Mouse (Mus musculus): ENCODE data around the gene Kremen1.

GRCm38 (mm10) chr11:5239706-5240690 is 21.4 kb downstream of the Kremen1 start:
- TF ChIP-seq CTCF (IDR thresholded peaks at IDR 0.05; ENCODE audit: low read depth) (no peak), EP300 (IDR thresholded peaks at IDR 0.05; ENCODE audit: low read depth) (peak; percentile 44)
